Mouse (Mus musculus): ENCODE measurements around the gene Tmx1.

GRCm38 (mm10) chr12:70475336-70475735, 22.4 kb downstream of the Tmx1 start:
- TF ChIP-seq CTCF (IDR thresholded peaks at IDR 0.05; ENCODE audit: low read depth, low read length): no peak
- no peak for TF ChIP-seq TAL1 (conservative IDR thresholded peaks at IDR 0.05; ENCODE audit: low read depth, low read length)
- TF ChIP-seq GATA1 (IDR thresholded peaks at IDR 0.05; ENCODE audit: borderline replicate concordance, low read length): no peak

Measured in G1E (cell line).